Mouse (Mus musculus) regulatory T cell (primary cell): Measurements from ENCODE around the gene Ckap4.
"Not testable (repeated sequence)": the region's sequence is repeated elsewhere in the genome, so short reads cannot be mapped to it uniquely, and the experiment has no call there.

Experiments
- in situ Hi-C: fragments of 300-600 bp; cut with MboI, MseI; formaldehyde crosslinking; loops from one replicate; pipeline ENCODE4 v1.15.1; 2025; ENCODE audit warnings: high pct_unique_total_duplicates

Ckap4 gene

GRCm38 (mm10) chr10:84498867-84499266 is 35.0 kb downstream of the Ckap4 start:
- in situ Hi-C loops = loop anchor here (10.0 kb wide), 1 partner anchor 1274 kb away; no protein-coding TSS in a partner anchor

- in situ Hi-C loops = loop anchor here (10.0 kb wide), 1 partner anchor 1272 kb away; no protein-coding TSS in a partner anchor
These were observed 37.1 kb downstream of the Ckap4 start for GRCm38 (mm10) chr10:84496805-84497204.

GRCm38 (mm10) chr10:84494432-84494831 is 39.4 kb downstream of the Ckap4 start:
- in situ Hi-C loops = loop anchor here (10.0 kb wide), 1 partner anchor 1270 kb away; no protein-coding TSS in a partner anchor

GRCm38 (mm10) chr10:84490115-84490514 is 43.7 kb downstream of the Ckap4 start:
- in situ Hi-C loops = loop anchor here (10.0 kb wide), 1 partner anchor 1265 kb away; no protein-coding TSS in a partner anchor

GRCm38 (mm10) chr10:84488315-84488714 is 45.5 kb downstream of the Ckap4 start:
- in situ Hi-C loops = no loop called here

- in situ Hi-C loops = no loop called here
These were observed 49.2 kb downstream of the Ckap4 start for GRCm38 (mm10) chr10:84484661-84485060.

- in situ Hi-C loops = no loop called here
These were observed 50.3 kb downstream of the Ckap4 start for GRCm38 (mm10) chr10:84483553-84483952.

GRCm38 (mm10) chr10:84483069-84483468 is 50.8 kb downstream of the Ckap4 start:
- in situ Hi-C loops = no loop called here

- in situ Hi-C loops = not testable (repeated sequence)
These were observed 51.4 kb downstream of the Ckap4 start for GRCm38 (mm10) chr10:84482418-84482817.

- in situ Hi-C loops = no loop called here
These were observed 52.6 kb downstream of the Ckap4 start for GRCm38 (mm10) chr10:84481327-84481671.

- in situ Hi-C loops = no loop called here
These were observed 53.1 kb downstream of the Ckap4 start for GRCm38 (mm10) chr10:84480667-84481326.

- in situ Hi-C loops = no loop called here
These were observed 53.7 kb downstream of the Ckap4 start for GRCm38 (mm10) chr10:84480146-84480545.

- in situ Hi-C loops = no loop called here
These were observed 56.2 kb downstream of the Ckap4 start for GRCm38 (mm10) chr10:84477613-84478076.

GRCm38 (mm10) chr10:84477045-84477612 is 56.7 kb downstream of the Ckap4 start:
- in situ Hi-C loops = no loop called here
